Mouse (Mus musculus): ENCODE results near the gene Wipi1.

Gene Wipi1

DNA sequence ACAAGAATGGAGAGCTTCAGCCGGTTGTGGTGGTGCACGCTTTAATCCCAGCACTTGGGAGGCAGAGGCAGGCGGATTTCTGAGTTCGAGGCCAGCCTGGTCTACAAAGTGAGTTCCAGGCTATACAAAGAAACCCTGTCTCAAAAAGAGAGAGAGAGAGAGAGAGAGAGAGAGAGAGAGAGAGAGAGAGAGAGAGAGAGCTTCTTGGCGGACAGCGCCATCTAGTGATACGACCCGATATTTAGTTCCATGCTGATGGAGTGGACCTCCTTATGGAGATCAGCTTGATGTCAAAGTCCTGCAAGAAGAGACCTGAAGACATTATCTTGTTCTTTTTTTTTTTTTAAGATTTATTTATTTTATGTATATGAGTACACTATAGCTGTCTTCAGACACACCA is 7.3 kb upstream of the Wipi1 start:
- DNase-seq (ENCODE audit: low read depth, low spot score), result peak; percentile 56

DNA sequence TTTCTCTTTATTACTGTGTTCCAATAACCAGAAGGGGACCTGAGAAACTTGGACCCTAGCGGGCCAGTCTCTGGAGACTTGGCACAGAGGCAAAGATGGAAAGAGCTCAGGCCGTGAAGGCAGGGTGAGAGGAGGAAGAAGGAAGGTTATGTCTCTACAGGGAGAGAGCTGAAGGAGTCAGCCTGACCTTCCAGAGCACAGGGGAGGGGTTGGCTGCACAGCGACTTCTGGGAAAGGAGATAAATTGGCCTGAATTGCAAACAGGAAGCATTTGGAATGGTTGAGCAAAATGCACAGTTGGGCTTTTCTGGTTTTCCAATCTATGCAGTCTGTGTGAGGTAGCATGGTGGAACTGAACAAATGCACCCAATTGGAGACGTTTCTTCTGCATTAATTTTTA is 5.0 kb upstream of the Wipi1 start:
- no peak for DNase-seq (ENCODE audit: low read depth, low spot score)

DNA sequence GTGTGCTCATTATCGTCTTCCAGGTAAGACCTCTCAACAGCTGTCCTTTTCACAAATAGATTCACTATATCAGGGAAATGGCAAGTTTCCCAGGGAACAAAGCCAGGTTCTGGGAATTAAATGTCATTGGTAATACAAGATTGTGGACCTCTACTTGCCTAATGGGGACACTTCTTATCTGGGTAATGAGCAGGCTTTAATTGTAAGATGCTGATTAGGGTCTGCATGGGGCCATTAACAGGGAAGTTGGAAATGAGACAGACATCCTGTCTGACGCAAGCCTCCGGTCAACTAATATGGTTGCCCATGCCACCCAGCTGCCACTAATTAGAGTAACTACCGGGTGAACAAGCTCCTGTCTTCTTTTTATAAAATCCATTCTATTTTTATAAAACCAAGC is 4.6 kb upstream of the Wipi1 start:
- no peak for DNase-seq (ENCODE audit: low read depth, low spot score)

DNA sequence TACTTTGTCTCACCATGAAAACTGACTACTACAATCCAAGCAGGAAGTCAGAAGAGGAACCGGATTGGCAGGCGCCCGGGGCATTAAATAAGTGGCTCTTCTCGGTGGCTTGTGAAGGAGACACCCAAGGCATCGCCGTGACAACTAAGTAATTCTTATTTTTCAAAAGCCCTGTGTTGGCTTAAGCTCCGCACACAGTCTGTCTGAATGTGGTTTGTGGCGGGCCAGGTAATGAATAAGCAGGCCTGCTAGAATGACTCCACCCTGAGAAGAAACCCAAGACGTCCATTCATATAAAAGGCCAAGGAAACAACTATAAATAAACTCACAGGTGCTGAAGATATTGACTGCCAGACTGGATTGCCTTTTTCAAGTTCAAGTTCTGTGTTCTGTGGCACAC is 3.5 kb upstream of the Wipi1 start:
- no peak for DNase-seq (ENCODE audit: low read depth, low spot score)

DNA sequence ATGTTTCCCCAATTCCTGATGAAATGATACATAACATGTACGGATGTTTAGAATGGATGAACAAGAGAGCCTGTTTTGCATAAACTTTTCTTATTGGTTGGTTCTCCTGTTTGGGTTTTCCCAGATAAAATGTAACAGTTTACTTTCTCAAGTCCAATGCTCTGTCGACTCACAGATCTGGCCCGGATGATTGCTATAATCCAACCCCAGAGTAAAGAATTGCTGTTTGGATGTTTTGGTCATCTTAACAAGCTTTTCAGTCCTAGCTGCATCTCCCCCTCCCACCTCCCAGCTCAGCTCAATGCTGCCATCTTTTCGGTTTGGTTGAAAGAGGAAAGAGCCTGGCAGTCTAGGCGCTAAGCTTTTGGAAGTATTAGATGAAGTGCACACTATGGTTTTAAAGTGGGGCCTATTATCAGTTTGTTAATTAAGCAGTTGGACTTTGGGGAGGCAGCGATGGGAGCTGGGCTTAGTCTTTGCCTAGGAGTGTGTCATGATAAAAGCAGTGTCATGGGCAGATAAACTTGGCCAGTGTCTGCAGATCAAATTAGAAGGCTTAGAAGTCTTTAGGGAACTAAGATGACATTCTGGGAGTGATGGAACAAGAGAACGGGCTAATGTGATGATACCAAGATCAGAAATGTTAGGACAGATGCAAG is 1.2 kb upstream of the Wipi1 start:
- no peak for DNase-seq (ENCODE audit: low read depth, low spot score)

DNA sequence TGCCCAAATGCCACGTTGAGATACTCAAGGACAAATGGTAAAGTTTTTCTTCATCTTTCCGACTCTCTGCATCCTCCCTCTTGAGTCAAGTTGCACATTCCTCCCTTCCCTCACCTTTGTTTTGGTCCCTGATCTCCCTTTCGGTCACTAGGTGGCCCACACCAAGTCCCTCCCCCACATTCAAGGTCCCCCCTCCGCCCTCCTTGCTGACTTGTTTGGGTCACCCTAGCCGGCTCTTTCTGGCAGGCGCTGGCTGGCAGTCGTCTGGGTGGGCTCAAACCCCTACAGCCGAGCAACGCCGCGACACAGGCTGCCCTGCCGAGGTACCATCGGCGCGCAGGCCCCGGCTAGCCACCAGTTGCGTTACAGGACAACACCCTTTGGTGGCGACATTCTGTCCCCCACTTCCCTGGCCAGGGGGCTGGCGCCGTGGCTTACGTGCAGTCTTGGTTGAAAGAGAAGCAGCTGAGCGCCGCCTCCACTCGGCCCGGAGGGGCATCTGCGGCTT is 918 bp downstream of the Wipi1 start:
- DNase-seq (ENCODE audit: low read depth, low spot score), result no peak

DNA sequence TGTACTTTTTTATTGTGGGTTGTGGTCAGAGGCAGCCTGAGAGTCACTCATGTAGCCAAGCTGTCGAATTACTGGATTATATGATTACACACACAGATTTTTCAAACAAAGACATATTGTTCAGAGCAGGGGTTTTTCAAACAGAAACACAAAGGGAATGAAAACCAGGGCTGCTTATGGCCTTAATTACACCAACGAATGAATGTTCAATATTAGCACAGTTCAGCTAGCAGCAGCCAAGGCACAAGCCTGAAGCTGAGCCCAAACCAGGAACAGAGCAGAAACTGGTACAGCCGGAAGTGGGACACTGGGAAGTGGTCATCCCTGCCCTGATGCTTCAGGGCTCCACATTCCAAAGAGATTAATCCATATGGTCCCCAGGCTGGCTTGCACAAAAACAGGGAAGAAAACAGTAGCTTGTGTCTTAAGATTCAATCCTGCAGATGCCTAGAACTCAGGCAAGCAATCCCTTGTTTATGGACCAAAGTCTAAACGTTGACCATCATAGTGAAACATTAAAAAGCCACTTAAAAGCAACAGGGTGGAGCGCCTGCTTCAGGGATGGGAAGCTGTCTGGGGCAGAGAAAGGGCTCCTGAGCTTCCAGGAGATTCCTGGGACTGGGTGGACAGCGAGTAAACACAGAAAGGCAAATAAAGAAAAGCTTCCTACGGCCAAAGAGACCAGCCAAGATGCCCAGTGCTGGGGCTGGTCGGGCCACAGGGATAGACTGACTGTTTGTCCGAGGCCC is 1.5 kb downstream of the Wipi1 start:
- no peak for DNase-seq (ENCODE audit: low read depth, low spot score)

DNA sequence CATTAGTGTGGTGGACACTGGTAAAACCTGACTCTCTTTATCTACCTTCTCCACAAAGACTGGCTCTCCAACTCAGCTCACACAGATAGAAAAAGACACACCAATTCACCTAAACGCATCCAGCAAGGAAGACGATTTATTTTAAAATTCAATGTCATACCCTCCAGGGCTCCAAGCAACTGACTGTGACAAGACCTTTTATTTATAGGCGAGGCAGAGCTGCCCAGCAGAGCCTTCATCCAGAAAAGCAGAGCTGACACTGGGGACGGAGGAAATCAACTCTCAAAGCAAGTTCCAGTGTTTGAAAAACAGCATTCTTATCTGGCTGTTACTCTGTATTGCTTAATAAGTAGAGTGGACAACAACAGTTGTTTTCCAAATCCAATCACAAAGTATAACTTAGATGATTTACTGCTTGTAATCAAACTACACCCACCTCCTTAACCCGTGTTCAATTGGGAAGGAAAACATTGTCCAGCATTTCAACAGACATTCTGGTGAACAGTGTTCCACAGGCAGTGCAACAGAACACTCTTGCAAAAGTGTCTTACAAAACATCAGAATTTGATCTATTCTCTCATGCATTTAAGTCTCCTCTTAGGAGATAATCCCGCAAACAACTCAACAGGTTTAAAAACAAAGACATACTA is 2.7 kb downstream of the Wipi1 start:
- no peak for DNase-seq (ENCODE audit: low read depth, low spot score)

DNA sequence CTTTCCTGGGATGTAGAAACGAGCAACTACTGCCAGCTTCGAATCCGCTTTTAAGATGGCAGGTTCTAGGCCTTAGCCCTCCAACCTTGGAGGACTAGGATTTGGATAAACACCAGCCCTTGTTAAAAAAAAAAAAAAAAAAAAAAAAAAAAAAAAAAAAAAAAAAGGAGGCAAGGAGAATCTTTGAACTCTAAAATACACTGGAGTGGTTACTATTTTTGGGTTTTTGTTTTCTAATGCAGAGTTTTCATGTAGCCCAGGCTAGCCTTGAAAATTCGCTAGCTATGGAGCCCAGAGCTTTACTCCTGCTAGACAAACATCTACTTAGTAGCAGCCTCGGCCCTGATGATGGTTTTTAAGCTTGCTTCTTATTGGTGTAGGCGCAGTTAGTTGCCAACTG is 4.2 kb downstream of the Wipi1 start:
- no peak for DNase-seq (ENCODE audit: low read depth, low spot score)

DNA sequence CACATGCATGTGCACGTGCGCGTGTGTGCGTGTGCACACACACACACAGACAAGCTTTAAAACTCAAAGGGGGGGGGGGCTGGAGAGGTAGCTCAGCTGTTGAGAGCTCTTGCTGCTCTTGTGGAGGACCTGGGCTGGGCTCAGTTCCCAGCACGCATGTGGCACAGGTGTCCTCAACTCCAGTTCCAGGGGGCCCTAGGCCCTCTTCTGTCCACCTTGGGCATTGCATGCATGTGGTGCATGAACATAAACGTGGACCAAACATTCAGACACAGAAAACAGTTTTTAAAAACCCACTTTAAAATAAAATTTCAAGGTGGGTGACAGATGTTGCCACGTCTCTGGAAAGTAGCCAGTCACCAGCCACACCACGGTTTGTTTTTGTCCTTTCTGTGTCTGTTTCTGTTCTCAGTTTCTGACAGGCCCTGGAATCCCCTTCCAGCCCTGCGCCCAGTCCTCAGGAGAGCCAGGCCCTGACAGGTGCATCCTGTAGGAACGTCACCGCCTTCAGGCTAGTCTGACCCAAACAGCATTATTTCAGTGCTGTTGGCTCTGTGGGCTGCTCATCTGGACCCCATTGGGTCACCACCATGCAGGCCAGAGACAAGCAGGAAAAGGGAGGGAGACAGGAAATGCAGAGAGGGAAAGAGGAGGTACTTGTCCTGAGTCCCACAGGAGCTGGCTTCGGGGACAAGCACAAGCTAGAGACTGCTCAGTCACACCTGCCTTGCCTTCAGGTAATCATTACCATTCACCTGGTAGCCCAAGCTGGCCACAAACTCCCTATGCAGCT is 12.8 kb downstream of the Wipi1 start:
- no peak for DNase-seq (ENCODE audit: low read depth, low spot score)

DNA sequence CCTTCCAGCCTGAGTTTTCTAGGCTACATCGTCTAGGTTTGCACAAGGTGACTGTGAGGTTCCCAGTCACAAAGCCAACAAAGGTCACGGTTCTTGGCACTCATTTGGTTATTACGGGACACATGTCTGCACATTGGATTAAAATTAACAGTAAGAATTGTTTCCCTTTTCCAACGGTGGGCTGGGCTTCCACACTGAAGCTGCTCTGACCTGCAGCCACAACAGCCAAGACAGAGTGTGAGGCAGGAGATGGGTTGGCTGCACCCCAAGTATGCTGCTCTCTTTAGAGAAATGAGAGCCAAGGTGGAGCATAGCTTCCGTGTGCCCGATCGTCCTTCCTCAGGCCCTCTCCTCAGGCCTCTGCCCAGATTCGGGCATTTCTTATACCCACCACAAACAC is 17.0 kb downstream of the Wipi1 start:
- no peak for DNase-seq (ENCODE audit: low read depth, low spot score)

DNA sequence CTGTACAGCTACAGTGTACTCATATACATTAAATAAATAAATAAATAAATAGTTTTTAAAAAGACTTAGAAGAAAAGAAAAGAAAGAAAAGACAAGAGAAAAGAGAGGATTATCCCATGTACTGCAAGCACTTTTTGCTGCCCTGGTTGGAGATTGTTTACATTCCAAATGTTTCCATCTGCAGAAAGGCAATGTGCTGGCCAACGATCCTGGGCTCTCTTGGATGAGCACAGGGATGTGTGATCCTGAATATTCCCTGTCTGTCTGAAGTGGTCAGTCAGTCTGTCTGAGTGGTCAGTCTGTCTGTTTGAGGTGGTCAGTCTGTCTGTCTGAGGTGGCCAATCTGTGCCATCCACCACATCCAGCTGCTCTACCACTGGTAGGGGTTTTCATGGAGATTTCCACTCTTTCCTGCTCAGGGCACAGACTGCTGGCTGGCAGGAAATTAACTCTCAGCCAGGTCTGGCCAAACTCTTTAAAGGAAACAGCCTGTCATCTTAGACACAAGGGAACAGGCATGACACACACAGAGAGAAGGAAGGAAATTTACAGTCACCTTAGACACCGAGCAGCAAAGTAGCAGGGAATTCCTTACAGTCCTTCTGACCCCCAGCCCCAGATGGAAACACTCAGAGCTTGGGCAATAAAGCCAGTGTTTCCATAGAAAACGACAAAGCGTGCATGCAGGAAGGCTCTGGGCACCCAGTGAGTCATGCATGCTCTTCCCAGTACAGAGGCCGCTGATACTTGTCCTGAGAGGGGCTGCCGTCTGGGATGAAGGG is 18.4 kb downstream of the Wipi1 start:
- no peak for DNase-seq (ENCODE audit: low read depth, low spot score)

DNA sequence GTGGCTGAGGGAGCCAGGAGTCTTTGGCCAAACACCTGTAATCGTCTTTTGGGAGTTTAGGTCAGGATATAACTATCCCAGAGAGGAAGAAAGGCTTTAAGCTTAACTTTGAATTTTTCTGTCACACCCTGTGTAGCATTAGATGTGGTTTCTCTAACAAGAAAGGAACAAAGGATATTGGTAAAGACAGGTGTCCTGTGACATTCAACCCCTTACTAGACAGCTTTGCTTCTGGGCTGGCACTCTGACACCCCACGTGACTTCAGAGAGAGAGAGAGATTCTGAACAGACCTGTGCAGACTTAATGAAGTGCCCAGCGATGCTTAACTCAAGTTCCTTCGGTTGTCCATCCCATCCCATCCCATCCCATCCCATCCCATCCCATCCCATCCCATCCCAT is 20.3 kb downstream of the Wipi1 start:
- DNase-seq (ENCODE audit: low read depth, low spot score), result no peak

DNA sequence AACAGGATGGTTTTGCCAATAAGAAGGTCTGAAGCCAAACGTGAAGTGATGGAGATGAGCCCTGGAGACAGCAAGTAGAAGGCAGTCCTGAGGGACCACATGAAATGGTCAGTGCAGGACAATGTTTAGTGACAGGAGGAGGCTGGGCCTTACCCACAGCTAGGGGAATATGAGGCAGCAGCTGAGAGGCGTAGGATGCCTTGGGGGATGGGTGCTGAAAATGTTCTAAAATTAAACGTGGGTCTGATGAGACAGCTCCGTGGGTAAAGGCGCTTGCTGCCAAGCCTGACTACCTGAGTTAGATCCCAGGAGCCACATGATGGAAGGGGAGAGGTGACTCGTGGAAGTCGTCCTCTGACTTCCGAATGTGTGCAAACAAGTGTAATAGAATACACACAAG is 21.8 kb downstream of the Wipi1 start:
- peak; percentile 47 for DNase-seq (ENCODE audit: low read depth, low spot score)

DNA sequence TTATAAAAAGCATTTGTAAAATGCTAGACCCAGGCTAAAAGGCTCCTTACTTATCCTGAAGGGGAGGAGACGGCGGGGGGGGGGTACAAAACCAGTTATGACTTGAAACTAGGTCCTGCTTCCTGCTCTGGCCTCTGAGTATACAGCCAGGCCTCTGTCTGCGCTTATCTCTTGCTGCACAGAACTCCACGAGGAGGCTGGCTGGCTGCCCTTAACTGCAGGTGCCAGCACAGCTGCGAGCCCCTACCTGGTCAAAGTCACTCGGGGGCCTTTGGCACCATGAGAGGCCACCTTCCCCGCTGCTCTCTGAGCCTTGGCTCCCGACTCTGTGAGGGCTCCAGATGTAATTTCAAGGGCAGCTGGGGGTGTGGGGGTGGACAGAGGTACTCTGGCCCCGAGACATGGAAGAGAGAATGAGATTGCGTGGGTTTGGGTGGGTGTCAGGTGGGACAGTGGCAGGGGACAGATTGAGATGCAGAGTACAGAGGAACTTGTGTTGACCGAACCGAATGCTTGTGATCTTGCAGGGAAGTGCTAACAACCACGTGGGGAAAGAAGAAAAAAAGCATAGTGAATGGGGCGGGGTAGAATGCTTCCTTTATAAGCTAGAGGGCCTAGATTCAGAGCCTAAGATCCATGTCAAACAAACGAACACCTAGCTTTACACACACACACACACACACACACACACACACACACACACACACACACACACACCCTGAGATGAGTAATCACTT is 24.0 kb downstream of the Wipi1 start:
- no peak for DNase-seq (ENCODE audit: low read depth, low spot score)

DNA sequence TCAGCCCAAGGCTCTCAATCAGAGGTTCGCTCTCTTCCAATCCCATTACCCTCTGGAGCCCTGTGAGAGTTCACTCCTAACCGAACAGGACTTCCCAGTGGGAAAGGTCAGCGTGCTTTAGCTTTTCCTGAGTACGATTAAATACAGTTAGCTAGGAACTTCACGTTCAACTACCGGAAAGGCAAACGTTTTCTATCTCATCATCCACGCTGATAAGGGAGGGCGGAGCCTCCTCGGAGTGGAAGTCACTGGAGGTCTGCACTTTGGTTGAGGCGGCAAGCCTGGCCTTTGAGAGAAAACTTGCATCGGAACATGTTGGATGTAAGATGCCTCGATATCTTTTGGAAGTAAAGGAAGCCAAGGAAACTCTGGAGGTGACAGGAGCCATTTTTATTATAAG is 24.7 kb downstream of the Wipi1 start:
- no peak for DNase-seq (ENCODE audit: low read depth, low spot score)

DNA sequence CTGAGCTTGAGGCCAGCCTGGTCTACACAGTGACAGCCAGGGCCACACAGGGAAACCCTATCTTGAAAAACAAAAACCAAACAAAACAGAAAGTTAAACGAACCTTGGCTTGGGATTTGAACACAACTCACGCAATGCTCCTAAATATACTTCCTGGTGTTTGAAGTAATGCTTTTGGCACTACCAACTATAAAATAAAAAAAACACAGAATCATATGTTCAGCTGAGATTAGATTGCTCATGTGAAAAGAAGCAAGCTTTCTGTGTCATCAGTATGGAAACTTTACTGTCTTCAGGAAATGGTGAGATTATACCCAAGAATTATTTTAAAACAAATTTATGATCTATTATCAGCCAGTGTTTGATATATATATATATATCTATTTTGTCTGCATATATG is 25.3 kb downstream of the Wipi1 start:
- DNase-seq (ENCODE audit: low read depth, low spot score), result no peak

DNA sequence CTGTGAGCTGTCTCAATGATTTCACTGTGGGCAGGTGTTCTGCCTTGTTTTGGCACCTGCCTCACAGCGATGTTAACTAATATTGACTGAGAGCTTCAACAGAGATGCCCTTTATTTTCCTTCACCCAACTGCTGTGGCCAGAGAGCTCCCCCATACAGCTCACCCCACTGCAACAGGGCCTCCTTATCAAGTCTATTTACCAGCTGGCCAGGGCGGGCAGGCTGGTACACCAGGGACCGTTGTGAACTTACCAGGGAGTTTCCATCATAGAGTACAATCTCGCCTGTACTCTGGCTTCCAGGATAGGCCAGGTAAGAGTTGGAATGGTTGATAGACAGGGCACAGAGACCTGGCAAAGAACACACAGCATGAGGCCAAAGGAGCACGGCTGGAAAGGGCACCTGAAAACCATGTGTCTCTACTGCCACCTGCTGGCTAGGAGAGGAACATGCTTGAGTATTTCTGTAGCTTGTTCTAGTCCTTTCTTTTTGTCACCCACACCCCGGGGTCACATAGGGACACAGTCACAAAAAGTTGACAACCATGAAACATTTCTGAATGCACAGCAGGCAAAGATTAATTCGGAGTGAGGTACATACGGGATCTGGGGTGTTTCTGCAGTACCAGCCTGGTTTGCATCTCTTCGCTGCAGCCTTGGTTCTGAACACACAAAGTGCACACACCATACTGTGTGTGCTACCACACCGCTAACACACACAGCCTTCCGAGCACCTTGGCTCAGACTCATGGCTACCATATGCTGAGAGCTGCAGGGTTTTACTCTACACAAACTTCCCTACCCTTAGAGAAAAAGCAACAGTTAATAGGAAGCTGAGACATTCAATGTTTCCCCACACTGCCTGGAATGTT is 26.7 kb downstream of the Wipi1 start:
- DNase-seq (ENCODE audit: low read depth, low spot score), result peak; percentile 73

DNA sequence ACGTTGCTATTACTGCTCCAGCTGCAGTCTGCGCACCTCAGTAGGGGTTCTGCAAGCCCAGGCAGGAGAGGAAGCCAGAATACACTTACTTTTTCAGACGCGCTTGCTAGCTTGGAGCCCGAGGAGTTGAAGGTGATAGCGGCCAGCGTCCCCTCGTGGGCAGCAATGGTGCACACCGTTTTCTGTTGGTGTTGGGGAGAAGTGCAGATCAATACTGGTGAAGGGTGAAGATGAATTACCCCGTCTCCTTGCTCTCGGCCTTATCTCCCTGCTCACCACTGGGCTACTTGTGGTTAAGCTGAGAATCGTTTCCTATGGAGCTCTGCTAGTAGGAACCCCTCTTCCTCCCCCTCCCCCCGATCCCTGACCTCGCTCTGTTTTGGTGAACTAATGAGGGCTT is 27.8 kb downstream of the Wipi1 start:
- DNase-seq (ENCODE audit: low read depth, low spot score), result no peak

DNA sequence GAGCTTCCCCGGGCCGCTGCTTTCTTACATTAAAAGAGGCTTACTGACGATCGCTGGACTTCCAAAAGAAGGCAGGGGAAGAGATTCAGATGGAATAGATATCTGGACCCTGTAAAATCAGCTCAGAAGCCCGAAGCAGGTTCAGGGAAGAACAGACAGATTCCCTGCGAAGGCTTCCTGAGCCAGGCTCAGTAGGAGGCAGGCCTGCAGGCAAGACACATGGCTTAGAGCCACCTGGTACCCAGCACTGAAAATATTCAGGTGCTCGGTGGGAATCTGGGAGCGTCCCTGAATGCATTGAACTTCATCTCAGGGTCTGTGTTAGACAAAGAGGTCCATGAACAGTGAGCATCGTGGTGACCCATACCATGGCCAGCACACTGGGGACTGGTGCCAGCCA is 31.8 kb downstream of the Wipi1 start:
- DNase-seq (ENCODE audit: low read depth, low spot score), result no peak
